Mouse (Mus musculus) olfactory bulb, adult 2 months (tissue): ENCODE results near the gene Als2cr12.

Experiments used
- CTCF ChIP-seq: fragments of 200-500 bp; IDR thresholded peaks from 2 replicates; pipeline ENCODE4 v1.5.1; 2012; ENCODE audit warnings: low read depth, mild to moderate bottlenecking, low read length, moderate library complexity; ENCODE audit not compliant: insufficient read depth
- POLR2A ChIP-seq: fragments of 200-500 bp; IDR thresholded peaks from 2 replicates; pipeline ENCODE4 v1.6.1; 2012; ENCODE audit warnings: mild to moderate bottlenecking, low read depth, low read length, moderate library complexity; ENCODE audit not compliant: insufficient read depth

DNA sequence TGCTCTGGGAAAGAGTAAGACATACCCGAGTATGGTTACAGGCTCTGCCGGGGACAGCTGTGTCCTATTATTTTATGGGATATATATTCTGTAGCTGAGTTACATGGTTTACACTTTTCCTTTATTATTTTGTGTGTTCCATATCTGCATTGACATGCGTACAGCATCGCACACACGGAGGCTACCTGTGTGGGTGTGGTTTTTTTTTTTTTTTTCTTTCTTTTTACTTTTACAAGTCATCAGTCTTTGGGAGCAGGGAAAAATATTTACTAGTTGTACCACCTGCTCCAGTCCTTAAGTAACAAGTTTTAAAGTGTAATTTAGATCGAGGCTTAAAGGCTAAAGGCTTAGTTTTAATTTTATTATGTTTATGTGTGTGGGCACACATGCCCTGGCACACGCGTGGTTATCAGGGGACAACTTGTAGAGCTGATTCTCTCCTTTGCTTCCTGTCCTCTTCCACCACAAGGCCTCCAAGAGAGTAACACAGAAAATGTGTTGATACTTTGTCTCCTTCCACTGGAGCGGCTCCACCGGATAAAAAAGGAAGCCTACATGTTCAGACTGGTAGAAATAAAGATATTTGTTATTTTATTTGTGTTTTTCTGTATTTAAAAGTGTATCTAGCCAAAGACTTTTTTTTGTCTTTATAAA, 15.0 kb upstream of the Als2cr12 start:
- no peak for TF ChIP-seq CTCF
- no peak for TF ChIP-seq POLR2A
